Mouse (Mus musculus): ENCODE data around the gene Iffo2.

Gene Iffo2

DNA sequence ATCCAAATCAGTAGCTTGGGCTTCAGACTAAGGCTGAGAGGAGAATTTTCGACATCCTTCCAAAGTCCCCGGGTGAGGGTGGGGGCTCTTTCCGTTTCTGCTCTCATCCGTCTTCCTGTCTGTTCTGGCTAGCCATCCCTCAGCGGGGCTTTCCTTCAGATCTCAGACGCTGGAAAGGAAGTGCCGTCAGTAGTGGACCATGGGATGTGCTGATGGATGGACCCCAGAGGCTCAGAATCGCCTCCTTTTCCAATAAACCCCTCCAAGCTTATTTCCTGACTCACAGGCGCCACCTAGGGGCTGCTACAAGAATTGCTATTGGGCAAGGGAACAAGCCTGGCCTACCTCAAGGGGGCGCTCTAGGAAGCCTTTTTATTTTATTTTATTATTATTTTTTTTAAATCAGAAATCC, 81.2 kb downstream of the Iffo2 start:
- peak; percentile 80 for DNase-seq

DNA sequence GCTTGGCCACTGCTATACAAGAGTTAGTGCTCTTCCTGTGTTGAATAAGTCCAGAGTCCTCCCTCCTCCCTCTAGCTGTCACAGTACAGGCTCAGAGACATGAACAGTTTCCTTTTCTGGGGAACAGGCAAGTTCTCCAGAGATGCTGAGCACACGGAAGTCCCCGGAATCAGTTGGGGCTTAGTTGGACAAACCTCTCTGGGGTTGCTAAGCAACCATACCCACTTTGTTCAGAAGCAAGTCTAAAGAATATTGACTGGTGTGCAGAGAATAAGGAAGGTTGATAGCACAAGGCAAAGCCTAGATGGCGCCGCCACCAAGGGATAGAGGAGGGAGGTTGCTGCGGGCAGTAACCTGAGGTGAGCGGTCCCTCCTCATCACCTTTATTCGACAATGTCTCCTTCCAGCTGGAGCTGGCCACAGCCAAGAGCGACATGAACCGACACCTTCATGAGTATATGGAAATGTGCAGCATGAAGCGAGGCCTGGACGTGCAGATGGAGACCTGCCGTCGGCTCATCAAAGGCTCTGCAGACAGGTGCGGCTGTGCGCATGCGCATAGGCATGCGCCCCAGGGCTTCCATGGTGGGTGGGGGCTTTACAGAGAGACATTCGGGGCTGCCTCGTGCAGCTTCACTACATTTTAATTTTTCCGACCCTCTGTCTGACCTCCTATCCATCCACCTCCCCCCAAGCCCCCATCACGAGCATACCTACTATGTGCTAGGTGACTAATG, 84.3 kb downstream of the Iffo2 start:
- DNase-seq: no peak

DNA sequence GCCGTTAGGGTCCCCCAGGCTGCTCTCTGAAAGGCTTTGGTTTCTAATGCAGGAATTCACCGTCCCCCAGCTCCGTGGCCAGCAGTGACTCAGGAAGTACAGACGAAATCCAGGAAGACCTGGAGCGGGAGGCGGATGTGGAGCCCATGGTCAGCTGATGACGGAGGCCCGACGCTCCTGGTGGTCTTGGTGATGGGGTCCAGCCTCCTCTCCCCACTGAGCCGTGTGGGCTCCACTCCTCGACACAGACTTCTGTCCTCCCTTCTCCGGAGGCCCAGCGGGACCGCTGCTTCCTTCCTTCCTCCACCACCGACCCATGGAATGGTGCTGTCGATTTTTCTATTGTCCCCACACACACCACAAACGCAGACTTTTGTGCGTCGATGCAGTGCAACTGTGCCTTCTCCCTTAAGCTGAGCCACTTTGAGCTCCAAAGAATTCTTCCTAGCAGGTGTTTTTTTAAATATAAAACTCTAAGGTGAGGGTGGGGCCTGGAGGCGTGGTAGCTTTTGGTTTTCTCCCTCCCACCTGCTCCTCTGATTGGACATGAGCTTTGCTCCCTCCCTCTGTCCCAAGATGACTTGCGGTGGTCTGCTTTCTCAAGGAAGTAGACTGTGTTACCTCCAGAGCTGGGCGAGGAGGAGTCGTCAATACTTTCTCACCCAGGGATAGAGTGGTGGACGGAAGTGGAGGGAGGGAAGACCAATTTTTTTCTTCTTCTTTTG, 86.1 kb downstream of the Iffo2 start:
- peak; percentile 77 for DNase-seq

DNA sequence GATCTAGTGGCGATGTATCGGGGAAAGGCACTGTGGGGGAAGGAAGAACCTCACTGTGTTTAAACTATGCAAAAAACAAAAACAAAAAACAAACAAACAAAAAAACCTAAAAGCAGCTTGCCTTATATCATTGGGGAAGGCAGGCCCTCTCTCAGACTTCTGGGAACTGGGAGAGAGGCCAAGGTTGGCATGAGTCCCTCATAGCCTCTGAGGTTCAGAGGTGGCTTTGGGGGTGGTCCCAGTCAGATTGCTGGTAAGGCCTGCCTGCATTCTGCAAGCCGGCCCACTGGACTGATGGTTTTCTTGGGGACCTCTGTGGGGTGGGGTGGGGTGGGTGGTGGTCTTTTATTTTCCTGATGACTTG, 86.6 kb downstream of the Iffo2 start:
- no peak for DNase-seq

DNA sequence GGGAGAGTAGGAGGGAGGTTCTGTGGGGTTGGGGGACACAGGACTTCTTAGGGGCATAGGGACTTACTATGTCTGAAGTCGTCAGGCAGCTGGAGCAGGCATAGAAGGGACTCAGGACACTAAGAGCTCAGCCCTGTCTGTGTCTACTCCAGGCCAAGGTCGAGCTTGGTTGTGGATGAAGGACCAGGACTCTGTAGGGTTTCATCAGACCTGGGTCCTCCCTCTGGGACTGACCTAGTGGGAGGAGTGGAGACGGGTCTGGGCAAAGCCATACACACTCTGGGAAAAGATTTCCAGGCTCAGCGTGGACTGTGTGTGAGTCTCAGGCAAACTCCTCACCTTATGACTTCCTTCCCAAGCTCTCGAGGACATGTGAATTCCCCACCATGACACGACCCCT, 89.4 kb downstream of the Iffo2 start:
- DNase-seq: no peak

DNA sequence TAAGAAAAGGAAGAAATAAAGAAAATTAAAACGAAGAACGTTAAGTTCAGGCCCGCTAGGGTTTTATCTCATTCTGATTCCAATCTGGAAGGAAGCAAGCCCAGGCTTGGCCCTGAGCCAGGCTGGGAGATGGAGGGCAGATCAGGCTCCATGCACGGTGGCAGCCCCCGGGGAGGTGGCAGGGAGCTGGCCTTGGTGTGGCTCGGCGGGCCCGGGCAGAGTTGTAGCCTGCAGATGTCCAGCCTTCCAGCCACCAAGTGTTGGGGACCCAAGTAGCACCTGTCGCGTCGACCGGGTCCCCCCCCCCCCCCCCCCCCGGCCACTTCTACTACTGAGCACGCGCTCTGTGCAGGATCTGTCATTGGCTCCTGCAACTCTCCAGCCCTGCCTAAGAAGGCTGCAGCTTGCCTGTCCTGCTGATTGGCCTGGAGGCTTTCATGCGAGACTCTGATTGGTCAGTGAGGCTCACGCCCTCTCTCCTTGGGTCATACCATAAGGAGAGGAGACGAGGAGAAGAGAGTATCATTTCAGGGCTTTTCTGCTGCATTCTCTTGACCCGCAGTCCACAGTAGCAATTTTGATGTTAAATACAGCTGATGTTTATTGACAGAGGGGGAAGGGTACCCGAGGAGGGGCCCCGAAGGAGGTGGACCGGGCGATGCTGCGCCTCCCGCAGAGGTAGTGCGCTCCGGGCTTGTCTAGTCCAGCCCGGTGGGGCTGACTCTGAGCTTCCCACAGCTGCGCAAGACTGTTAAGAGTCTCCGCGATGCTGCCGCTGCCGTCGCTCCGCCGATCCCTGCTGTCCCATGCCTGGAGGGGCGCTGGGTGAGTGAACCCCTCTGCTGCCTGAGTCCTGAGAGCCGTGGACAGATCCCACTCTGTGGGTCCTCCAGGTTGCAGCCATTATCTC, 92.3 kb downstream of the Iffo2 start, which contains the start of gene Aldh4a1:
Aldh4a1 (plus strand) TSS at position 494 of the 910 bp plus-strand sequence.
- peak; percentile 85 for DNase-seq

DNA sequence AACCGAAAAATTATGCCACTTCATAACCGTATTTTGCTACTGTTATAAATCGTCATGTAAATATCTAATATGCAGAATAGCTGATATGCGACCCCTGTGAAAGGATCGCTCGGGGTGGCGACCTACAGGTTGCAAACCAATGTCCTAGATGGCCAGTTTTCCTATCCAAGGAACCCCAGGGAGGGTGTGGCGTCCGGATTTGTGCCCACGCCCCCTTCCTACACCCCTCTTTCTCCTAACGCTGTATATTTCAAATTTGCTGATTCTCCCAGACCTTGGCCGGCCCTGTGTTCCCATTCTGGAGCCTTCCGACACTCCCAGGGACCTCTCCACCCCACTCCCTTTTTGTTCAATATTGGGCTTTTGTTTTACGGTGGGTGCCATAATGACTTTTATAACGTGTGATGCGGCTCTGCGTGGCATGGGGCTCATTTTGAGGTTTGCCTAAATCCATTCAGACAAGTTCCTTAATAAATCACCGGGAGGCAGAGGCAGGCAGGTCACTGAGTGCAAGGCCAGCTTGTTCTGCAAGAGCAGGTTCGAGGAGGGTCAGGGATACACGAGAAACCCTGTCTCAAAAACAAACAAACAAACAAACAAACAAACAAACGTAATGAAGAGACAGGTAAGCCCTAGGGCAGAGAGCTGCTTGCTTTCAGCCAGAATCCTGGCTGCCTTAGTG, 93.2 kb downstream of the Iffo2 start:
- DNase-seq: no peak

DNA sequence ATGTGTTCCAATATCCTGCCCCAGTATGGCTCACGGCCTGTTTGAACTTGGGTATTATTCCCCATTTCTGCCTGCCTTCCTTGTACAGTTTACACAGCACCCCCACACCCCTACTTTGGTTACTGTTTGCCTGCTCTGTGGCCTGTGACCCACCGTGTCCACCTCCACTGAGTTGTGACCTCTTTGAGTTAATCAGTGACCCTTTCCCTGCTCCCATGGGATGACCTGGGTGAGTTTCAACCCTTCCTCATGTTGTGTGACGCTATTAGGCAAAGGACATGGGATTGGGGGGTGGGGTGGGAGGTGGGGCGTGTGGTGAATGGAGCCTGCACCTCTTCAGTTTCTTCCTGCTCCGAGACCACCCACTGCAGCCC, 93.8 kb downstream of the Iffo2 start:
- DNase-seq: no peak

DNA sequence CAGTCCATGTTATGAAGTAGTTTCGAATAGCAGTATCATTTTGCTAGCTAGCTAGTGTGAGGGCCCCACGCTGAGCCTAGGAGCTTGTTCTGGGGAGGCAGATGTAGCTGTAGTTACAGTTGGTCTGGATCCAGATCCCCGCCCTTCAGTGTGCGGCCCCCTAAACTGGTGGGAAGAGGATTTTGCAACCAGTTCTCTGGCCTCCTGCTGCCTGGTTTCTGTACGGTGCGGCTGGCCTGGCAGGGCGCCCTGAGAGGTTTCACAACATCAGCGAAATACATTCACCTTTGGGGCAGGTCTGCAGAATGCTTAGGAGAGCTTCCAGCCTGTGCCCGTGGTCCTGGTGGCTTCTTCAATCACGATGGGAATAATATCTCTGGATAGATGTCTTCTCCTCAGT, 94.4 kb downstream of the Iffo2 start:
- no peak for DNase-seq

DNA sequence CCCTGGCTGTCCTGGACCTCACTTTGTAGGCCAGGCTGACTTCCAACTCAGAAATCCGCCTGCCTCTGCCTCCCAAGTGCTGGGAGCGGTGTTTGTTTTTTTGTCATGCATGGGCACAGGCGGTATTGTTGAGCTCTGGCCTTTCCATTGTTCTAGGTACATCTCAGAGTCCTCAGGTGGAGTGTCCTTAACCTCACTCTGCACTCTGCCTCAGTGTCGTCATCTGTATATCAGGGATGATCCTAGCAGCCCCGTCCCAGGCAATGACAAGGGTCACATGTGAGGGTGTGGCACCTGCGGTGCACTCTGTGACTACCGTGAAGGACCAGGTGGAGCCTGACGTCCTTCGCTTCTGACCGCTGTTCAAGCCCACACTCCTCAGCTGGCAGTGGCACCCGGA, 97.0 kb downstream of the Iffo2 start:
- DNase-seq: no peak

DNA sequence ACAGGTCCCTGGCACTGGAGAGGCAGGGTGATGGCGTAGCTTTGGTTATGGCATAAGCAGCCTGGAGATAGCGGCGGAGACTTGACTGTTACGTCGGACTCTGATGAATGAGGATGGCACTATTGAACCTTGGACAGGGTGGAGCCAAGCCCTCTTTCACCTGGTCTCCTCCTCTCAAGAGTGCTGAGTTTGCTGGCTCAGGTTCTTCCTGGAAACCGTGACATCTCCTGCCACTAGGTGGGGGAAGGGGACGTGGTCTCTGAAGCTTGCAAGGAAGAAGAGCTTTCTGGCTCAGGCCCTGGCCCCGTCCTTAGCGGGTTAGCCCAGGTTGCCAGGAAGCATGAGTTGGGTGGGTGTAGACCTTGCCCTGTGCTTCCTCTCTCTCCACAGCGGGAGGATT, 99.8 kb downstream of the Iffo2 start:
- no peak for DNase-seq

DNA sequence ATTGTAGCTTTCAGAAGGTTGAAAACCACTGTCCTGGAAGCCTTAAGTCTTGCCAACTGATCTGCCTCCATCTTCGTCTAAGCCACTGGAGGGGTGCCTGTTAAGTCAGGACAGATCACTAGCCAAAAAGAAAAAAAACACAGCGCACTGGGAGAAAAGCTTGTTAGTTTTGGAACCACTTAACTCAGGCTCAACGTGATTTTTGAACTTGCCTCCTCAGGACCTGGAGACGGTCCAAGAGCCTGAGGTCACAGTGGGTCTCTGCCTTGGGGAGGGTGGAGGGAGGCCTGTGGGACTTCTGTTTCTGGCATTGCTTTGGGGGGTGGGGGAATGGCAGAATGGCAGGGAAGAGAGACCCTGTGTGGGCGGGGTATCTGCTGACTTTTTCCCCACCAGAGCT, 100.8 kb downstream of the Iffo2 start:
- no peak for DNase-seq

DNA sequence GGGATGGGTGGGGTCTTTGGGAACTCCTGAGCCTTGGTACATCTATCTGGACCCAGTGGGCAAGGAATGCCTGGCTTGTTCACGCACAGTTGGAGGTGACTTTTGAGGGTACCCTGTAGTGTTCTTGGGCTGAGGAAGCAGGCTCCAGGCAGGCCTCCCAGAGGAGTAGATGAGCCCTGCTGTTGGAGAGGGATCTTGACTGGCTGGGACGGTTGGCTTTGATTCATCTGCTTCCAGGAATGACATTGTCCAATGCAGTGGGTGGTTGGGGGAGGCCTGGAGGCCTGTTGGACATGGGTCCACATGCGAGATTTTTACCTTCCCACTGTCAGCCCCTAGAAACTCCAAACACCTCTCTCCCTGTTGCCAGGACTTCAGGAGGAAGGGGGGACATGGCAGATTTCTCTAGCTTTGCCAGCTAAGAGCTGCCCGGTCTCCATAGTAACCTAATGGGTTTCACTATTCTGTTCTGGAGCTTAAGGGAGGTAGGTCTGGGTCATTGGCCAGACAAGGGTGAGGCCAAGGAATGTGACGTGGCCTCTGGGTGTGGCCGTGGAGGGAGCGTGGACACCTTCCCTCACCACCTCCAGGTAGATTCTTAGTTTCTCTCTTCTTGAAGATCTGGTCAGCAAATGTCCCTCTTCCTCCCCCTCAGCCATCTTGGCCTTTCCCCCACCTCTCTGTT, 101.4 kb downstream of the Iffo2 start:
- no peak for DNase-seq

DNA sequence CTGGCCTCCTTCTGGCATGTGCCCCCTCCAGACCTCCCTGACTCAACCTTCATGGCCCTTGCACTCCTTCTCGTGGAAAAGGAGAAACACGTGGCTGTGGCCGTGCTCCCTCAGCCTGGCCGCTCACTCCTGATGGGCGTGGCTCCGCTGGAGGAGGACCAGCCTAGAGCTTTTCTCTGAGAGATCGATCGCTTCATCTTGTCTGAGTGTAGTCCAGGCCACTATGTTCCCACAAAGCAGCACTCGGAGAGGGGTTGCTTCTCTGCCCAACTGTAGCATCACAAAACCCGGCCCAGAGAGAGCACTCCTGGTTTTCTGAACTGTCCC, 101.9 kb downstream of the Iffo2 start:
- no peak for DNase-seq

DNA sequence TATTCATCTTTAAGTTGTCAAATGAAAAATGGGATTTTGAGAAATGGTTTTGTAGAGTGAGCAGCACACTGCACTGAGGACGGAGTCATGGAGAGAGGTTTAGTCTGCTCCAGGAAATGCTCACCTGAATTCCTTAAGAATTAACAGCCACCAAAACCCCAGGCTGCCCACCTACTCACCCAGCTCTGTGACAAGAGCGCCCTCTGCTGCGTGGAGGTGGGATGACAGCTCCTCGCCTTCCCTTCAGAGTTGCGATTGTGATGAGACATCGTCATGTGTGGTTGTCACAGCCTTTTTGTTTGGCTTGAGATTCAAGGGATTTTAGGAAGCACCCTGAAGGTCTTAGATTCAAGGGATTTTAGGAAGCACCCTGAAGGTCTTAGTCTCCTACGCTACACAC, 106.0 kb downstream of the Iffo2 start:
- peak; percentile 68 for DNase-seq

DNA sequence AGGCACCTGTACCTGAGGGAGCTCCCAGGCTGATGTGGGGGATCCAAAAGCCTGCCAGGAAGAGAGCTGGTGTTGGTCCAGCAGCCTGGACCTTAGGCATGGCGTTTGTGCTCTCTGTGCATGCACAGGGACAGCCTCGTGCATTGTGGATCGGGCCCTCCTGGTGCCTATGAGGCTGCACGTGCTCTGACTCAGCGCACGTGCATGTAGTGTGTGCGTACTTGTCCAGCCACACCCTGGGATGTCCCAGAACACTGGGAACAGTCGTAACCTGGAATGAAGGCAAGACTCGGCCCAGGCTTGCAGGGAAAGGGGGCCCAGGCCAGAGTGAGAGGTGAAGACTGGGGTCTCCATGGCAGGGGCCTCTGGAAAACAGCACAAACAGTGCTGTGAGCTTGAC, 107.5 kb downstream of the Iffo2 start:
- DNase-seq: no peak

DNA sequence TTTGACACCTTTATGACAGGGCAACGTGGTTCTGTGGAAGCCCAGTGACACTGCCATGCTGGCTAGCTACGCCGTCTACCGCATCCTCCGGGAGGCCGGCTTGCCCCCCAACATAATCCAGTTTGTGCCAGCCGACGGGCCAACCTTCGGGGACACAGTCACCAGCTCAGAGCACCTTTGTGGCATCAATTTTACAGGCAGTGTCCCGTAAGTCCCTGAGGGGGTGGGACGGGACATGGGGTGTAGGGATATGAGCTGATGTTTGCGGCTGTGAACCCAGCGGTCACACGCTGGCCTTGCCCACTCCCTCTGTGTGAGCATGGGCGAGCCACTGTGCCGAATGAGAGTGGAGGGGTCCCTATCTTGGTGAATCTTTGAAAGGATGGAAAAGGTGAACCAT, 108.0 kb downstream of the Iffo2 start:
- no peak for DNase-seq

DNA sequence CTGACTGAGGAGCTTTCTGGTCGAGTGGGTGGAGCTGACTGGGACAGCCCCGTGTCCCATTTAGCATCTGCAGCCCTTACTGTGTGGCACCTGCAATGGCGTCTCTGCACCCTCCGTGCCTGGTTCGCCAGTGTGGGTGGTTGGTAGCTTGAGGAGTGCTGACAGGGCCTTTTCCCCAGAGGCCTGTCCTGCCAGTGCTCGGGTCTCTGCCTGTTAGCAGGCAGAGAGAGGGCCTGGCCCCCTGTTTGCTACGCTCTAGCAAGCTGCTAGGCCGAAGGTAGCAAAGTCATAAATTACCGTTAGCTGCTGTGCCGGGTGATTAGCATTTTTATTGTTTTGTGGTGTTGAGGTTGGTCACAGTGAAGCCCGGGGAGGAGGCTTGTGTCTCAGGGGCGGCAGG, 109.5 kb downstream of the Iffo2 start:
- DNase-seq: no peak

DNA sequence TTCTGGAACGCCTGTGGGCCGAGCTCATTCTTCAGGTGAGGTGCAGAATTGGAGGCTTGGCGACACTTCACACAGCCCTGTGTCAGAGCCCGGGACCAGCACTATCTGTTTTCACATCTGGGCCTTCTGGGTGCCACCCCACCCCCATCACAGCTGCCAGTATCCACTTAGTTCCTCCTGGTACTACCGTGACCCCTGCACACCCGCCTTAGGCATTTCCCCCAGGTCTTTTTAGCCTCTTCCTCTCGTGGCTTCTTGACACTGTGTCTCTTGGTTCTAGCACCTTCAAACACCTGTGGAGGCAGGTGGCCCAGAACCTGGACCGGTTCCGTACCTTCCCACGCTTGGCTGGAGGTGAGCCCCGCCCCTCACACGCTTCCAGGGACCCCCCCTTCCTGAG, 110.0 kb downstream of the Iffo2 start:
- no peak for DNase-seq

DNA sequence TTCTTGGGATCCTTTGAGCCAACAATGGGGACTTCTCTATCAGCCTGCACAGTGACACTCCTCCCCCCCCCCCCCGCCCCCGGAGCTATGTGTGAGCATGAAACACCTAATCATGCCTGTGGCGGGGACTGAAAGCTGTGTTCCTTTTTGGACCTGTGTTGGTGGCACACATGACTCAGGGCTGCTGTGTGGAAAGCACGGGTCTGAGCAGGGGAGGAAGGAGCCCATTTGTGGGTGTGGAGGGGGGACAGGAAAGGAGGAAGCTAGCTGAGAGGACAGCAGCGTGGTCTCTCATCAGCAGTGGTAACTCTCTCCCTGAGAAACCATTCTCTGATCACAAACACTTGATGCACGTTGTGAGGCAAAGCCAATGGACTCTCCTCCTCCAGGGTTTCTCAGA, 110.4 kb downstream of the Iffo2 start:
- DNase-seq: no peak

DNA sequence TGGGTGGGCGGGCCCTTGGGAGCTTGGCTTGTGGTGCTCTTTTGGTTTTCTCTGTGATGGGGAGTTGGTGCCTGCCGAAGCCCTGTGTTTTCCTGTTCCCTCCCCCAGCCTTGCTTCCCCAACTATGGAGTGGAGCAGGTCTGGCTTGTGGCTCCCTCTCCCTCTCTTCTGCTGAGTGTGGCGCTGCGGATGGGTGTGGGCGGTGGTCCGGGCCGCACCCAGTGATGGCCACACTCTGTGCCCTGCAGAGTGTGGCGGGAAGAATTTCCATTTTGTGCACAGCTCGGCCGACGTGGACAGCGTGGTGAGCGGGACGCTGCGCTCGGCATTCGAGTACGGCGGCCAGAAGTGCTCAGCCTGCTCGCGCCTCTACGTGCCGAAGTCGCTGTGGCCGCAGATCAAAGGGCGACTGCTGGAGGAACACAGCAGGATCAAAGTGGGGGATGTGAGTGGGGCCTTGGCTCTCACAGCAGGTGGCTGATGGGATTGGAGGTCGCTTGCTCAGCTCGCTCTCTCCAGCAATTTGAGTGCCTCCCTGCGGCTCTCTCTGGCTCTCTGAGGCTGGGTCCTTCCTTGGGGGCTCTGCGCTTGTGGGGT, 111.6 kb downstream of the Iffo2 start:
- DNase-seq: peak; percentile 25

DNA sequence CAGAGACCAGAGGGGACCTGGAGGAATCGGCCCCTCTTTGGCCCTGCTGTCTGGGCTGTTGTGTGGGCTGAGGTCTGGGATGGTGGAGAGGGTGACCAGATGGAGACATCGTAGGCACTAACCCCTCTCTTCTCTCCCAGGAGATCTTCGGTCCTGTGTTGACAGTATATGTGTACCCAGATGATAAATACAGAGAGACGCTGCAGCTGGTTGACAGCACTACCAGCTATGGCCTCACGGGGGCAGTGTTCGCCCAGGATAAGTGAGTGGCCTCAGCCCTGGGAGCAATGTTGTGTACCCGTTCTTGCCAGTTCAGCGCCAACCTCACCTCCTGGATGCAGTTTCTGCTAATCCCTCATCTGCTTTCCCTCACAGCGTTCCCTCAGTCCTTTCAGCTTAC, 113.6 kb downstream of the Iffo2 start:
- peak; percentile 73 for DNase-seq
